Mouse (Mus musculus): ENCODE results near the gene Rapgef2. TPM values are rescaled to one million over a fixed set of nuclear protein-coding genes. Genes with fewer than 3 reads are reported as not detected.
A peak's percentile ranks its signal among the peaks of the same experiment; 100 is the strongest.

The Rapgef2 gene
- polyA plus RNA-seq, 1 experiment = 1.5 TPM

DNA sequence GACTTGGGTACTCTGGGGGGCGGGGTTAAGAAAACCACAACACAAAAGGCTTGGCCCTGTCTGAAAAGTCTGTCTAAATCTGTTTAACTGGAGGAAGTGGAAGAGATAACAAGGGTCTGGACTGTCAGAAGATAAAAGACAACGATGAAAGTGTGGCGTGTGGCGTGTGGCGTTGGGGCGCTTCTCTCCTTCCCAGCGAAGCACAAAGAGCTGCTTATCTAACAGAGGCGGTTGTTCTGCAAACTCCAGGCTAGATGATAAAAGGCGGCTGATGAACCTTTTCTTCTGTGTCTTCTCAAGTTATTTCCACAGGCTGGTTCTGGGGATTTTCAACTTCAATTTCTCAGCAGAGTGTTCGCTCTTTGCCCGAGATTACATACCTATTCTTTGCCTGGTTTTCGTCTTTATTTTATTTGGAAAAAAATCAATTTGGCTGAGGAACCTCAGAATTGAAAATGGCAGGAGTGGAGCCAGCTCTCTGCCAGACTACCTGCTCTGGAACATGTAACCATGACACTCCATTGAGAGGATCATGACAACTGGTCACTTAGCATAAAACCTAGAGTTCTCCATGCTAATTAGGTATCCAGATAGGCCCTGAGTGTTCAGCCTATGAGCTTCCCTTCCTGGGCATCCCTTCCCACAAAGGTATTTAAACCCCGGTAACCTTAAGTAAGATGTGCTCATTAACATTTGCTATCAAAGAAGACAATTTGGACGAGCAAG, 258.0 kb downstream of the Rapgef2 start:
- no peak for TF ChIP-seq GATA1 (IDR thresholded peaks at IDR 0.05; ENCODE audit: borderline replicate concordance, low read length)
- TF ChIP-seq FLI1 (IDR thresholded peaks at IDR 0.05; ENCODE audit: low read length) = no peak
- peaks cover 32% of the 10 kb centered on the region for H3K4me1 ChIP-seq
- peak overlapping the region; percentile 53 for H3K4me3 ChIP-seq (replicated peaks)
- H3K9me3 ChIP-seq = peaks cover 30% of the 10 kb centered on the region
- no peaks in the 10 kb centered on the region for H3K27me3 ChIP-seq (replicated peaks)
- peaks cover 7% of the 10 kb centered on the region for H3K36me3 ChIP-seq (replicated peaks; ENCODE audit: low read length)

DNA sequence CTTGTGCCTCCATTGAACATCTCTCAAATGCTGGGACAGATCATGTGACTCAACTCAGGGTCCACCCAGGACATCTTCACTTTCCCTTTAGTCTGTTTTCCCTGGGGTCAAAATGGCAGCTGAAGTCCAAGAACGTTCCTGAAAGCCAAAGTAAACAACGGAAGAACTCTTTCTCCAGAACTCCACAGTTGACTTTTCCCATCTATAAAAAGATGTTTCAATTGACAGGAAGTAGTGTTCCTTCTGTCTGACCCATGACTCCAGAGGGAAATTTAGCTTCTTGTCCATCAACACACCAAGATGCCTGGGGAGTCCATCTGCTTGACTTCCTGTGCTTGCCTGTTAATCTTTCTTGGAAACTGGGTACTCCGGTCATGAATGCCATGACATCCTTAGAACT, 260.3 kb downstream of the Rapgef2 start:
- Histone ChIP-seq H3K9me3 (peaks cover 18% of the 10 kb centered on the region), H3K4me3 (replicated peaks) (no peak overlapping the region), H3K27me3 (replicated peaks) (no peaks in the 10 kb centered on the region), H3K4me1 (peaks cover 40% of the 10 kb centered on the region), H3K36me3 (replicated peaks; ENCODE audit: low read length) (peaks cover 4% of the 10 kb centered on the region)
- TF ChIP-seq GATA1 (IDR thresholded peaks at IDR 0.05; ENCODE audit: borderline replicate concordance, low read length) (no peak), FLI1 (IDR thresholded peaks at IDR 0.05; ENCODE audit: low read length) (no peak)

GRCm38 (mm10) chr3:79023735-79024328, 262.5 kb downstream of the Rapgef2 start:
- H3K27me3 ChIP-seq (replicated peaks) = no peaks in the 10 kb centered on the region
- H3K4me3 ChIP-seq (replicated peaks) = no peak overlapping the region
- no peak for TF ChIP-seq GATA1 (IDR thresholded peaks at IDR 0.05; ENCODE audit: borderline replicate concordance, low read length)
- no peak for TF ChIP-seq FLI1 (IDR thresholded peaks at IDR 0.05; ENCODE audit: low read length)
- H3K4me1 ChIP-seq = peaks cover 33% of the 10 kb centered on the region
- H3K36me3 ChIP-seq (replicated peaks; ENCODE audit: low read length) = no peaks in the 10 kb centered on the region
- H3K9me3 ChIP-seq = peaks cover 3% of the 10 kb centered on the region

DNA sequence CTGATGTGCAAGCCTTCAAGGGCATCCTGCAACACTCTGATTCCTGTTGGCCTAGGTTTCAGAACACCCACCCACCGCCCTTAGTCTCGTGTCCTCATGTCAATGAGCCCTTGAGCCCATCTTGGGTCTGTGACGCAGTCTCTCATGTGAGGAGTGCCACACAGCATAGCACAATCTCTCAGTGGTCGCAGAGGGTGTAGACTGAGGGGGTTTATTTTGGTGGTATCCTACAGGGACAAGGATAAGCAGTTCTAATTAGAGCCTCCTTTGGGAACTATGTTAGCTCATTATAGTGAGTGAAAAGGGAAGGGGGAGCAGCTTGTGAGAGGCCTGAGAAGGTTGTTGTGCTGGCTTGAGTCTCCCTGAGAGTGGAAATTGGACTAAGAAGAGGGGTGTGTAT, 263.6 kb downstream of the Rapgef2 start:
- H3K4me1 ChIP-seq = peaks cover 25% of the 10 kb centered on the region
- no peak for TF ChIP-seq GATA1 (IDR thresholded peaks at IDR 0.05; ENCODE audit: borderline replicate concordance, low read length)
- H3K4me3 ChIP-seq (replicated peaks) = no peak overlapping the region
- no peaks in the 10 kb centered on the region for H3K27me3 ChIP-seq (replicated peaks)
- no peaks in the 10 kb centered on the region for H3K36me3 ChIP-seq (replicated peaks; ENCODE audit: low read length)
- peaks cover 6% of the 10 kb centered on the region for H3K9me3 ChIP-seq

DNA sequence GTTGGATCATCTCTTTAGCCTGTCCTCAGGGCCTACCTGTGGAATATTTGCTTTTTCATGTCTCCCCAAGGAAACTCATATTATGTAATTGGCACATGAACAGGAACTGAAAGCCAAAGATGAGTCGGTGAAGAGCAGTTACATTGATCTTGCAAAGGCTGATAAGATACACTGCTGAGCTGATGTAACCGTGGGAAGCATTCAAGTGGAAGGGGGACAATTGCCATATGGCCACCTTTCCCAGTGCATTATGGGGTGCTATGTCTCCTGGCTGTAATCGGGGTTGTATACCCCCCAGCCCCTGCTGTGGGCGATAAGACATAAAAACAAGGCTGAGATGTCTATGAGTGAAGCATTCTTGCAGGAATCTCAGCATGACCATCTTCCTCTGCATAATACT, 268.9 kb downstream of the Rapgef2 start:
- Histone ChIP-seq H3K27me3 (replicated peaks) (no peaks in the 10 kb centered on the region), H3K4me1 (peaks cover 5% of the 10 kb centered on the region; the same call in 1 of the 2 replicates), H3K36me3 (replicated peaks; ENCODE audit: low read length) (no peaks in the 10 kb centered on the region), H3K9me3 (peaks cover 9% of the 10 kb centered on the region), H3K4me3 (replicated peaks) (no peak overlapping the region)
- no peak for TF ChIP-seq FLI1 (IDR thresholded peaks at IDR 0.05; ENCODE audit: low read length)
- TF ChIP-seq GATA1 (IDR thresholded peaks at IDR 0.05; ENCODE audit: borderline replicate concordance, low read length) = no peak

DNA sequence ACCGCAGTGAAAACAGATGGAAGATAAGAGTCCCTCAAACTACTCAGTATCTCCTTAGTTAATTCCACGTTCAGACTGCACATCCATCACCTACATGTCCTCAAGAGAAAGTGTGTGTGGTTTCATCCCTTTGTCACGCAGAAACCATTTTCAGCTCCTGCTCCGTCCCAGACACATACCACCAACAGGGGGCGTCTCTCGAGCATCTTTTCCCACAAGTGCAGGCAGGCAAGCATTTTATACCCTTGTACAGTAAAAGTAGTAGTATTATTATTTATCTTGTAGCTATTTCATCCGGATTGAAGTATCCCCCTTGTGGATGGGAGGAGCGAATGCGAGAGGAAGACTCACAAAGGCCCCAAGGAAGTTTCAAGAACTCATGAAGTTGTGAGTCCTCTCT, 269.5 kb downstream of the Rapgef2 start:
- Histone ChIP-seq H3K27me3 (replicated peaks) (no peaks in the 10 kb centered on the region), H3K4me3 (replicated peaks) (no peak overlapping the region), H3K9me3 (peaks cover 9% of the 10 kb centered on the region), H3K36me3 (replicated peaks; ENCODE audit: low read length) (no peaks in the 10 kb centered on the region), H3K4me1 (peaks cover 4% of the 10 kb centered on the region; the same call in 1 of the 2 replicates)
- TF ChIP-seq FLI1 (IDR thresholded peaks at IDR 0.05; ENCODE audit: low read length) (no peak), GATA1 (IDR thresholded peaks at IDR 0.05; ENCODE audit: borderline replicate concordance, low read length) (no peak)

DNA sequence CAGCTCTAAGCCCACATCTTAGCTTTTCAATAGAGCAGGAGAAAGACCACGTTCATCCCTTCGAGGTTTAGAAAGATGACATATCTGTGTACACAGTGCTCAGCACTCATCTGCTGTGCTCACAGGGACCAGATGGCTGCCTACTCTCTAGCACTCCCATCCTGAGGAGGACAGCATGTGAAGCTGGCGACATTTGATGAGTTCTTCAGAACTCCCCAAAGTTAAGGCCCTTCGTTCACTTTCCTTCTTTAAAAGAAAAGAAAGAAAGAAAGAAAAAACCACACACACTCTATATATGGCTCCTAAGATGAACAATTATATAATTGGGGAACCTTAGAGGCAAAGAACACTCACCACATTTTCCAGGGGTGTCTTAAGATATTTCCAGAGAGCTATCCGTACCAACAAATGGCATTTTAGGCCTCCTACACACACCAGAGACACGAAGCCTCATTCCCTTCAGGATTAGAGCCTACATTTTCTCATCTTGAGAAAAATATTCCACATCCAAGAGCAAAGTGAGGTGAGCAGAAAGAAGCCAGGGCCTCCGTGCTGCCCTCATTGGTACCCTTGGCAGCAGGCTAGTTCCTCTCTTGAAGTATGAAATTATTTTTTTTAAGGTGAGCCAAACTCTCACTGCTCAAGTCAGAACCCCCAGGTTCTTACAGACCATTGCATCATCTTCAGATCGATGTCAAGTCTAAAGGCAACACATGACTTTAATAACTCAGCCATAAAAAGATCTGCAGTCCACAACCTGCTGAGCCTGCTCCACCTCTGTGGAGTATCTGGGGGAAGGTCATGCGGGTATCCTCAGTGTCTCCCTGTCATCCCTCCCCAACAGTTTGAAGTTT, 270.5 kb downstream of the Rapgef2 start:
- no peak for TF ChIP-seq GATA1 (IDR thresholded peaks at IDR 0.05; ENCODE audit: borderline replicate concordance, low read length)
- no peak for TF ChIP-seq FLI1 (IDR thresholded peaks at IDR 0.05; ENCODE audit: low read length)
- Histone ChIP-seq H3K27me3 (replicated peaks) (no peaks in the 10 kb centered on the region), H3K36me3 (replicated peaks; ENCODE audit: low read length) (no peaks in the 10 kb centered on the region), H3K4me1 (peaks cover 4% of the 10 kb centered on the region; the same call in 1 of the 2 replicates), H3K9me3 (peaks cover 9% of the 10 kb centered on the region), H3K4me3 (replicated peaks) (no peak overlapping the region)

Other genes with a start within 250 kb of the Rapgef2 start
- not detected in 2 replicates for gene Gm17359, start 50.1 kb upstream of the Rapgef2 start, polyA plus RNA-seq (2012; ENCODE audit: insufficient read depth, low replicate concordance)

Measured in megakaryocyte, embryonic 14.5 days (primary cell).